Mouse (Mus musculus): Measurements from ENCODE around the gene Klf12. TPM values are rescaled to one million over a fixed set of nuclear protein-coding genes. Genes with fewer than 3 reads are reported as not detected.

Klf12 gene
- polyA plus RNA-seq, 1 experiment from 2014 or later: 19.8 TPM

- Histone ChIP-seq H3K36me3 (no peaks in the 10 kb centered on the region), H3K27ac (no peak overlapping the region), H3K4me3 (no peak overlapping the region), H3K9me3 (no peaks in the 10 kb centered on the region), H3K27me3 (ENCODE audit: insufficient read depth, poor library complexity, severe bottlenecking) (no peaks in the 10 kb centered on the region), H3K4me1 (replicated peaks) (peaks cover 21% of the 10 kb centered on the region)
- no peak for DNase-seq (ENCODE audit: low spot score)
- whole genome bisulfite sequencing: 39% methylated on average over 4 of the region's 4 CpGs
These were observed 60.3 kb downstream of the Klf12 start for GRCm38 (mm10) chr14:100224151-100224550.

GRCm38 (mm10) chr14:100222260-100222659, 62.2 kb downstream of the Klf12 start:
- no peak for DNase-seq (ENCODE audit: low spot score)
- peaks cover 3% of the 10 kb centered on the region; the same call in 1 of the 2 replicates for H3K36me3 ChIP-seq
- H3K9me3 ChIP-seq: no peaks in the 10 kb centered on the region
- H3K4me3 ChIP-seq: no peak overlapping the region
- peaks cover 21% of the 10 kb centered on the region for H3K4me1 ChIP-seq (replicated peaks)
- no peaks in the 10 kb centered on the region for H3K27me3 ChIP-seq (ENCODE audit: insufficient read depth, poor library complexity, severe bottlenecking)
- WGBS: 87% methylated on average over 4 of the region's 4 CpGs
- H3K27ac ChIP-seq: no peak overlapping the region

- Histone ChIP-seq H3K36me3 (peaks cover 3% of the 10 kb centered on the region; the same call in 1 of the 2 replicates), H3K27me3 (ENCODE audit: insufficient read depth, poor library complexity, severe bottlenecking) (no peaks in the 10 kb centered on the region), H3K9me3 (no peaks in the 10 kb centered on the region), H3K4me3 (no peak overlapping the region), H3K4me1 (replicated peaks) (peaks cover 13% of the 10 kb centered on the region; the same call in 1 of the 2 replicates), H3K27ac (no peak overlapping the region)
- no peak for DNase-seq (ENCODE audit: low spot score)
- 70% methylated on average over 4 of the region's 4 CpGs for WGBS
These were observed 69.2 kb downstream of the Klf12 start for GRCm38 (mm10) chr14:100215213-100215785.

- Histone ChIP-seq H3K4me1 (replicated peaks) (peaks cover 14% of the 10 kb centered on the region), H3K9me3 (no peaks in the 10 kb centered on the region), H3K27ac (no peak overlapping the region), H3K4me3 (no peak overlapping the region), H3K36me3 (no peaks in the 10 kb centered on the region), H3K27me3 (ENCODE audit: insufficient read depth, poor library complexity, severe bottlenecking) (no peaks in the 10 kb centered on the region)
- 87% methylated on average over 7 of the region's 7 CpGs for WGBS
- no peak for DNase-seq (ENCODE audit: low spot score)
These were observed 71.4 kb downstream of the Klf12 start for GRCm38 (mm10) chr14:100213066-100213465.

- Histone ChIP-seq H3K4me1 (replicated peaks) (peaks cover 14% of the 10 kb centered on the region), H3K27ac (no peak overlapping the region), H3K27me3 (ENCODE audit: insufficient read depth, poor library complexity, severe bottlenecking) (no peaks in the 10 kb centered on the region), H3K9me3 (no peaks in the 10 kb centered on the region), H3K36me3 (no peaks in the 10 kb centered on the region), H3K4me3 (no peak overlapping the region)
- DNase-seq (ENCODE audit: low spot score): no peak
- WGBS: 93% methylated on average over 4 of the region's 4 CpGs
These were observed 72.7 kb downstream of the Klf12 start for GRCm38 (mm10) chr14:100211826-100212117.

- Histone ChIP-seq H3K4me3 (no peak overlapping the region), H3K4me1 (replicated peaks) (peaks cover 14% of the 10 kb centered on the region), H3K36me3 (no peaks in the 10 kb centered on the region), H3K9me3 (no peaks in the 10 kb centered on the region), H3K27ac (no peak overlapping the region), H3K27me3 (ENCODE audit: insufficient read depth, poor library complexity, severe bottlenecking) (no peaks in the 10 kb centered on the region)
- DNase-seq (ENCODE audit: low spot score): no peak
- 72% methylated on average over 11 of the region's 11 CpGs for WGBS
These were observed 73.2 kb downstream of the Klf12 start for GRCm38 (mm10) chr14:100211036-100211825.

- H3K36me3 ChIP-seq: no peaks in the 10 kb centered on the region
- H3K27me3 ChIP-seq (ENCODE audit: insufficient read depth, poor library complexity, severe bottlenecking): no peaks in the 10 kb centered on the region
- 19% methylated on average over 12 of the region's 12 CpGs for WGBS
- H3K27ac ChIP-seq: no peak overlapping the region; the same call in 1 of the 2 replicates
- peaks cover 14% of the 10 kb centered on the region for H3K4me1 ChIP-seq (replicated peaks)
- DNase-seq (ENCODE audit: low spot score): peak; percentile 7
- H3K9me3 ChIP-seq: no peaks in the 10 kb centered on the region
- no peak overlapping the region for H3K4me3 ChIP-seq
These were observed 74.6 kb downstream of the Klf12 start for GRCm38 (mm10) chr14:100209814-100210419.

GRCm38 (mm10) chr14:100207081-100207480, 77.4 kb downstream of the Klf12 start:
- H3K4me1 ChIP-seq (replicated peaks): peaks cover 14% of the 10 kb centered on the region
- H3K9me3 ChIP-seq: no peaks in the 10 kb centered on the region
- no peaks in the 10 kb centered on the region for H3K27me3 ChIP-seq (ENCODE audit: insufficient read depth, poor library complexity, severe bottlenecking)
- 97% methylated on average over 3 of the region's 3 CpGs for WGBS
- no peak overlapping the region for H3K27ac ChIP-seq
- no peaks in the 10 kb centered on the region for H3K36me3 ChIP-seq
- no peak overlapping the region for H3K4me3 ChIP-seq
- no peak for DNase-seq (ENCODE audit: low spot score)

GRCm38 (mm10) chr14:100206207-100206606, 78.3 kb downstream of the Klf12 start:
- H3K27me3 ChIP-seq (ENCODE audit: insufficient read depth, poor library complexity, severe bottlenecking): no peaks in the 10 kb centered on the region
- H3K27ac ChIP-seq: no peak overlapping the region
- peaks cover 14% of the 10 kb centered on the region for H3K4me1 ChIP-seq (replicated peaks)
- DNase-seq (ENCODE audit: low spot score): no peak
- no peaks in the 10 kb centered on the region for H3K9me3 ChIP-seq
- 92% methylated on average over 3 of the region's 3 CpGs for WGBS
- no peak overlapping the region for H3K4me3 ChIP-seq
- no peaks in the 10 kb centered on the region for H3K36me3 ChIP-seq

GRCm38 (mm10) chr14:100200058-100200688, 84.3 kb downstream of the Klf12 start:
- Histone ChIP-seq H3K36me3 (no peaks in the 10 kb centered on the region), H3K4me1 (replicated peaks) (no peaks in the 10 kb centered on the region), H3K9me3 (no peaks in the 10 kb centered on the region), H3K27me3 (ENCODE audit: insufficient read depth, poor library complexity, severe bottlenecking) (no peaks in the 10 kb centered on the region), H3K27ac (no peak overlapping the region), H3K4me3 (no peak overlapping the region)
- no peak for DNase-seq (ENCODE audit: low spot score)
- 90% methylated on average over 6 of the region's 6 CpGs for WGBS

- H3K4me3 ChIP-seq: no peak overlapping the region
- no peaks in the 10 kb centered on the region for H3K4me1 ChIP-seq (replicated peaks)
- H3K36me3 ChIP-seq: no peaks in the 10 kb centered on the region
- WGBS: 95% methylated on average over 4 of the region's 4 CpGs
- no peaks in the 10 kb centered on the region for H3K27me3 ChIP-seq (ENCODE audit: insufficient read depth, poor library complexity, severe bottlenecking)
- no peaks in the 10 kb centered on the region for H3K9me3 ChIP-seq
- no peak for DNase-seq (ENCODE audit: low spot score)
- no peak overlapping the region for H3K27ac ChIP-seq
These were observed 85.8 kb downstream of the Klf12 start for GRCm38 (mm10) chr14:100198636-100199035.

GRCm38 (mm10) chr14:100197199-100197598, 87.3 kb downstream of the Klf12 start:
- WGBS: 93% methylated on average over 8 of the region's 8 CpGs
- no peaks in the 10 kb centered on the region for H3K4me1 ChIP-seq (replicated peaks)
- no peak for DNase-seq (ENCODE audit: low spot score)
- no peak overlapping the region for H3K27ac ChIP-seq
- H3K27me3 ChIP-seq (ENCODE audit: insufficient read depth, poor library complexity, severe bottlenecking): no peaks in the 10 kb centered on the region
- no peaks in the 10 kb centered on the region for H3K36me3 ChIP-seq
- H3K4me3 ChIP-seq: no peak overlapping the region
- no peaks in the 10 kb centered on the region for H3K9me3 ChIP-seq
